Mouse (Mus musculus) E14TG2a.4 (cell line): ENCODE results near the gene Gpatch3.

Source experiments
- CTCF ChIP-seq: conservative IDR thresholded peaks from 2 replicates; pipeline ENCODE4 v1.5.1; 2014; ENCODE audit warnings: low read length
- NANOG ChIP-seq: IDR thresholded peaks from 2 replicates; pipeline ENCODE4 v1.6.1; 2014; ENCODE audit warnings: borderline replicate concordance, low read length, mixed read lengths
- POU5F1 ChIP-seq: IDR thresholded peaks from 2 replicates; pipeline ENCODE4 v1.6.1; 2014; ENCODE audit warnings: low read length, borderline replicate concordance

- TF ChIP-seq CTCF (no peak), NANOG (no peak), POU5F1 (no peak)
Observed at GRCm38 (mm10) chr4:133574843-133575202, 278 bp downstream of the Gpatch3 start.
